Mouse (Mus musculus) G1E-ER4 (cell line): ENCODE measurements around the gene Mrpl4. TPM values are rescaled to one million over a fixed set of nuclear protein-coding genes. Genes with fewer than 3 reads are reported as not detected.

Experiments
- GATA1 ChIP-seq: IDR thresholded peaks from one replicate; pipeline ENCODE4 v1.8.0; 2012; ENCODE audit warnings: low read length, inconsistent platforms
- polyA plus RNA-seq: library from polyadenylated mRNA; stranded (reverse); fragments of >175 nt; gene quantifications from 2 replicates; pipeline ENCODE4 v1.2.3, GENCODE M21; 2012

Mrpl4 gene
- polyA plus RNA-seq, 1 experiment = 88.1 TPM

- TF ChIP-seq GATA1 = no peak
Observed at GRCm38 (mm10) chr9:21026849-21027248, 24.3 kb downstream of the Mrpl4 start.

- no peak for TF ChIP-seq GATA1
Observed at GRCm38 (mm10) chr9:21027774-21028290, 25.3 kb downstream of the Mrpl4 start.

- TF ChIP-seq GATA1 = no peak
Observed at GRCm38 (mm10) chr9:21028560-21029110, 26.1 kb downstream of the Mrpl4 start.

GRCm38 (mm10) chr9:21029291-21030054, 26.9 kb downstream of the Mrpl4 start, which contains the start of gene Icam4:
TSS of gene Icam4 (plus strand) at chr9:21029373.
- TF ChIP-seq GATA1 = no peak

GRCm38 (mm10) chr9:21030055-21030600, 27.6 kb downstream of the Mrpl4 start:
- no peak for TF ChIP-seq GATA1

- no peak for TF ChIP-seq GATA1
Observed at GRCm38 (mm10) chr9:21030781-21031250, 28.3 kb downstream of the Mrpl4 start.

- TF ChIP-seq GATA1 = no peak
Observed at GRCm38 (mm10) chr9:21031251-21031895, 28.8 kb downstream of the Mrpl4 start.

- TF ChIP-seq GATA1 = no peak
Observed at GRCm38 (mm10) chr9:21031896-21032351, 29.4 kb downstream of the Mrpl4 start, which contains the start of gene Icam5. TSS of gene Icam5 (plus strand) at chr9:21032073.

GRCm38 (mm10) chr9:21032491-21032890, 30.0 kb downstream of the Mrpl4 start:
- TF ChIP-seq GATA1 = no peak

- no peak for TF ChIP-seq GATA1
Observed at GRCm38 (mm10) chr9:21033136-21033535, 30.6 kb downstream of the Mrpl4 start.

GRCm38 (mm10) chr9:21034481-21035085, 32.0 kb downstream of the Mrpl4 start:
- TF ChIP-seq GATA1 = no peak

GRCm38 (mm10) chr9:21035586-21035985, 33.0 kb downstream of the Mrpl4 start:
- TF ChIP-seq GATA1 = no peak

GRCm38 (mm10) chr9:21036161-21036560, 33.6 kb downstream of the Mrpl4 start:
- no peak for TF ChIP-seq GATA1

- no peak for TF ChIP-seq GATA1
Observed at GRCm38 (mm10) chr9:21036666-21037065, 34.1 kb downstream of the Mrpl4 start.

GRCm38 (mm10) chr9:21037481-21037891, 34.9 kb downstream of the Mrpl4 start:
- no peak for TF ChIP-seq GATA1
